Mouse (Mus musculus) gastrocnemius, postnatal 36 days (tissue): ENCODE results near the gene Hacd3. TPM values are rescaled to one million over a fixed set of nuclear protein-coding genes. Genes with fewer than 3 reads are reported as not detected.

Experiments used
- DNase-seq, 2 experiments: peaks; one replicate each; pipeline ENCODE4 v3.0.0; 2022
- intact Hi-C: fragments of 180-260 bp; cut with DNase I; formaldehyde crosslinking; loops from one replicate; pipeline ENCODE4 v1.15.1; 2025
- microRNA-seq, 2 experiments: library from miRNA; unstranded; fragments of <30 nt; microRNA quantifications; one replicate each; pipeline ENCODE4 v1.2.0; 2021
- total RNA-seq, 2 experiments: library from RNA; stranded (reverse); gene quantifications; 2 replicates each; pipeline ENCODE4 v1.2.3; 2021

Hacd3 gene
- total RNA-seq, 2 experiments from 2014 or later, result 9.1 to 10.3 TPM

- intact Hi-C loops, result no loop called here
- DNase-seq, result no peak
Observed at GRCm38 (mm10) chr9:64957276-64957675, 64.2 kb downstream of the Hacd3 start.

DNA sequence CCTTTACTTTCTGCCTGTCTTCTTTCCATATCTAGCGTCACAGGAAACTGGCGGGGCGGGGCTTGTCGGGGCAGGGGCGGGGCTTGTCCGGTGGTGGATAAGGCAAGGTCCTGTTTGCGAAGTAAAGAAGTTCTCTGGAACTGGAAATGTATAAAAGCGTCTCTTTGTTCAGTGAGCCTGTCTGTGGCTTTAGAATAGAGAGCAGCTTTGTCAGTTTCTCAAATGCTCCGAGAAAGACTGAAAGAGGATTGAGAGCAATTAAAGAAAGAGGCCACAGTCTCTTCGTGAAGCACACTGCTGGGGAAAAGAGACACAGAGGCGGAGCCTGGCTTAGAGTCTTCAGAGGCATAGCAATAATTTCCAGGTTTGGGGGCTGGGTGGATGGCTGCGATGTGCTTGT is 65.2 kb downstream of the Hacd3 start:
- intact Hi-C loops, result no loop called here
- no peak for DNase-seq

- intact Hi-C loops, result no loop called here
- DNase-seq, result no peak
Observed at GRCm38 (mm10) chr9:64953190-64953589, 68.3 kb downstream of the Hacd3 start.

GRCm38 (mm10) chr9:64952055-64952454 is 69.4 kb downstream of the Hacd3 start:
- no peak for DNase-seq
- intact Hi-C loops, result no loop called here

DNA sequence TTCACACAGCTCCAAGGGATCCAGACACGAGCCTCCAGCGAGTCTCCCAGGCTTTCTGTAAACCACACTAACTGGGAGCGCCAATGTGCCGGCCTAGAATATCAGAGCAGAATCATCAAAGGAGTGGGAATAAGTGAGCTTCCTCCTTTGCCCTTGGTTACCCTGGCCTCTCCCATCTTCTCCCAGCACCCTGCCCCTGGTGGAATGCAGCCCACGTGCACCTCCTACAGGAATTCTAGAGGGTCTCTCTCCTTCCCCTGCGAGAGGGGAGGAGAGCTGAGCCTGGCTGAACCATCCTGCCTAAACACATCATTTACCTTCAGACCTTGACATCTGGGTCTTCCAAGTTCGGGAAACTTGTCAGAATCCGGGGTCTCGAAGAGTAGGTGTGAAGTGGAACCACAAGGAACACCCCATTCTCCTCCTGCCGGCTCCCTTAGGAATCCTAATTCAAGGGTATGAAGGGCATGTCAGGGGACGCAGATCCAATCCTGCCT is 70.3 kb downstream of the Hacd3 start, which contains the start of gene Slc24a1:
Gene Slc24a1, minus strand, starts transcription at position 447 of the 497 bp plus-strand sequence.
- no peak for DNase-seq
- intact Hi-C loops, result no loop called here

DNA sequence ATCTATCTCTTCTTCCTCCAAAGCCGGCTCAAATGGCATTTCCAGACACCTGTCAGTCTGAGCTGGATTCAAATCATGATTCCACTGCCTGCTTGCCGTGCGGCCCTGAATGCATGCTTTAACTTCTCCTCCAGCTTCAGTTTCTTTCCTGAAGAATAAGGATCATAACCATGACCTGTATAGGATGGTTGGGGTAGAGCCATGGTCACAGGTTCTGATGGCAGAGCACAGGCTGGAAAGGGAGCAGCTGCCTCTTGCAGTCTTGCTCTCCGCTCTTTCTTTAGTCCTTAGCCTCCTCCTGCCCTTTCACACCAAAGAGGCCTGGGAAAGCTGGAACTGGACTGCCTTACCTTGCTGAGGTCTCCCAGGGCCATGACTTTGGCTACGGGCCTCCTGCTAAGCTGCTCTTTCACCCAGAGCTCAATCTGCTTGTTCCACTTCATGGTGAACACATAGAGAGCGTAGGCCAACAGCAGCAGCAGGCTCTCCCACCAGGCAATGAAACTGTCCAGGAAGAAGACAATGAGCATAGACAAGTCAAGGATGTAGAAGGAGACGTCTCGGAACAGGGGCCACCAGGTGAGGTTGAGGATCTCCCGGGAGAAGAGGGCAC is 73.9 kb downstream of the Hacd3 start:
- intact Hi-C loops, result no loop called here
- no peak for DNase-seq

DNA sequence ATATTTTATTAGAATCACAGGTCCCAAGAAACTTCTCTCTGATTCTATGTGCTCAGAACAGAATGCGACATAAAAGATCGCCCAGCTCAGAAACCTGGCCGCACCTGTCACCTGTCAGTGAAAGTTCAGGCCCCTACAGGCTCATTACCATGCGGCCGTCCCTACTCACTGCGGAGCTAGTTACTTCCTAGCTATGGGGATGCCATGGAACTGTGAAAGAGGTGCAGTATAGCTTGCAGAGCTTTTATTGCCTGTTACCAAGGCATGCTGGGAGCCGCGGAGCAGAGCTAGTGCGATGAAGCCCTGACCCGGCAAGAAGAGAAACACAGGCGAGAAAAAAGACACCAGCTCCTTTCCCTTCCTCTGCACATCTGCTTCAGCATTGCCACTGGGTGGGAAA is 77.5 kb downstream of the Hacd3 start:
- no peak for DNase-seq
- intact Hi-C loops, result no loop called here

- DNase-seq, result no peak
- intact Hi-C loops, result no loop called here
Observed at GRCm38 (mm10) chr9:64941650-64942049, 79.8 kb downstream of the Hacd3 start.

GRCm38 (mm10) chr9:64940731-64941346 is 80.7 kb downstream of the Hacd3 start:
- no peak for DNase-seq
- intact Hi-C loops, result no loop called here

- DNase-seq, result no peak
- intact Hi-C loops, result loop anchor here (5.0 kb wide), 1 partner anchor 162 kb away; no protein-coding TSS in a partner anchor
Observed at GRCm38 (mm10) chr9:64939790-64940189, 81.7 kb downstream of the Hacd3 start.

DNA sequence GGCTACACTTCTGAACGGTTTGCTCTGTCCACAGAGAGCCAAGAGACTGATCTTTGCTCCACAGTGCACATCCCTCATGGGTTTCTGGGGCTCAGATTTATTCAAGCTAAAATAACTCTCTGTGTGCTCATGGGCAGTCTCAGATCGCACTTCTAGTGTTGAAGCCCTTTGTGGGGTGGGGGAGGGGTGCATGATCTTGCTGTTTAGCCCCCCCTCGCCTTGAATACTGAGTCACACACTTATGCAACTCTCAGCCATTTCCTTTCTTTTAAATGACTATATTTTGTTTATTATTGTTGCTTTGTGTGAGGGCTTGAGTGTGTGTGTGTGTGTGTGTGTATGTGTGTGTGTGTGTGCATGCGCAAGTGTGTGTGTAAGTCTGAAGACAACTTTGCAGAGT is 82.2 kb downstream of the Hacd3 start:
- intact Hi-C loops, result loop anchor here (5.0 kb wide), 1 partner anchor 162 kb away; no protein-coding TSS in a partner anchor
- DNase-seq, result no peak

DNA sequence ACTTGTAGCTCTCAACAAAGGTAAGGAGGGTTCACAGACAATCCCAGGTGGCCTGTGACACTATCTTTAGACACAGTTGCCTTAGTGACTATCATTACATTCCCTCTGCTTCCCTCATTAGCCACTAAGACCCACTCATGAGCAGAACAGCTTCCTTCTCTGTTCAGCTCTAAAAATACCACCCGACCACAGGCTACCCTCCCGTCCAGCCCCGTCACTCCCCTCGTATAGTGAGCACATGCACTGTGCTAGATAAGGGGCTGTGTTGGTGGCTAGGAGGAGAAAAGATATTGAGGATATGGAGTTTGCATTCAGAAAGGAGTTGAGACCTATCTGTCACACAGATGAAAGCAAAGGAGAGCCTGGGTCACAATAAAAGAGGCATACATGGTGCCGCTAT is 83.0 kb downstream of the Hacd3 start:
- intact Hi-C loops, result loop anchor here (5.0 kb wide), 1 partner anchor 161 kb away; no protein-coding TSS in a partner anchor
- DNase-seq, result no peak

GRCm38 (mm10) chr9:64937491-64937890 is 84.0 kb downstream of the Hacd3 start:
- intact Hi-C loops, result loop anchor here (5.0 kb wide), 1 partner anchor 160 kb away; no protein-coding TSS in a partner anchor
- no peak for DNase-seq

Small RNAs within 50 kb of the gene (microRNA-seq; reads per million reads assigned to microRNA genes)
- gene Gm25640, result 0 reads per million in 2 experiments

Other genes with a start within 250 kb of the Hacd3 start
- gene Dennd4a, start 210.4 kb downstream of the Hacd3 start, total RNA-seq, result 1 to 10 TPM; 2.6 to 3.5 TPM
- gene Slc24a1, start 70.1 kb downstream of the Hacd3 start, total RNA-seq, result under 1 TPM in 1 of 2 experiments, not detected in 1; 0.05 TPM
- gene Ints14, start 60.8 kb downstream of the Hacd3 start, total RNA-seq, result 10 to 100 TPM; 16.0 to 16.3 TPM
- gene Dpp8, start 10.7 kb upstream of the Hacd3 start, total RNA-seq, result 100 to 1,000 TPM in 1 of 2 experiments, 10 to 100 TPM in 1; 98.7 to 117 TPM
- gene Igdcc4, start 79.8 kb upstream of the Hacd3 start, total RNA-seq, result 10 to 100 TPM; 24.4 to 26.6 TPM
- gene Igdcc3, start 119.5 kb upstream of the Hacd3 start, total RNA-seq, result under 1 TPM; 0.10 to 0.26 TPM
- 1 to 10 TPM; 3.4 to 4.0 TPM for gene Parp16, start 173.7 kb upstream of the Hacd3 start, total RNA-seq
- 10 to 100 TPM; 13.6 to 24.2 TPM for gene Cilp, start 243.5 kb upstream of the Hacd3 start, total RNA-seq